Mouse (Mus musculus) liver, postnatal 0 days (tissue): ENCODE results near the gene Fam126a. TPM values are rescaled to one million over a fixed set of nuclear protein-coding genes. Genes with fewer than 3 reads are reported as not detected.

Experiments used
- ATAC-seq: fragments of 200-750 bp; cut with Nextera tagmentation; 2 replicates; pipeline ENCODE4 v1.8.0; 2017; ENCODE audit warnings: mild to moderate bottlenecking, moderate library complexity
- DNase-seq: peaks from one replicate; pipeline ENCODE4 v3.0.0-alpha.2; 2016
- H3K27ac ChIP-seq: fragments of 300-500 bp; sonication (generic); 2 replicates; pipeline ENCODE4 v1.5.1; 2014; ENCODE audit warnings: antibody characterized with exemption, moderate library complexity, mild to moderate bottlenecking, low read depth
- H3K27me3 ChIP-seq: fragments of 300-500 bp; sonication (generic); 2 replicates; pipeline ENCODE4 v1.6.1; 2014; ENCODE audit warnings: low read length, control low read depth, mixed read lengths; ENCODE audit not compliant: insufficient read depth
- H3K36me3 ChIP-seq: fragments of 300-500 bp; sonication (generic); replicated peaks from 2 replicates; pipeline ENCODE4 v1.6.1; 2014; ENCODE audit warnings: mild to moderate bottlenecking, control low read depth, low read length, moderate library complexity, mixed read lengths; ENCODE audit not compliant: insufficient read depth
- H3K4me1 ChIP-seq: fragments of 300-500 bp; sonication (generic); 2 replicates; pipeline ENCODE4 v1.6.1; 2014; ENCODE audit warnings: antibody characterized with exemption, mild to moderate bottlenecking, control low read depth; ENCODE audit not compliant: insufficient read depth
- H3K4me2 ChIP-seq: fragments of 300-500 bp; sonication (generic); 2 replicates; pipeline ENCODE4 v1.6.1; 2014; ENCODE audit warnings: low read depth, mild to moderate bottlenecking, low read length, moderate library complexity, mixed read lengths
- H3K4me3 ChIP-seq: fragments of 300-500 bp; sonication (generic); 2 replicates; pipeline ENCODE4 v1.5.1; 2014; ENCODE audit warnings: low read depth, low read length
- H3K9ac ChIP-seq: fragments of 300-500 bp; sonication (generic); replicated peaks from 2 replicates; pipeline ENCODE4 v1.6.1; 2014; ENCODE audit warnings: mild to moderate bottlenecking, moderate library complexity
- H3K9me3 ChIP-seq: fragments of 300-500 bp; sonication (generic); 2 replicates; pipeline ENCODE4 v1.6.1; 2016; ENCODE audit warnings: mild to moderate bottlenecking, control low read depth, low read length, mixed read lengths
- CTCF ChIP-seq: sonication (generic); IDR thresholded peaks from 2 replicates; pipeline ENCODE4 v1.5.1; 2016; ENCODE audit warnings: antibody characterized with exemption, low read depth
- EP300 ChIP-seq: IDR thresholded peaks from 2 replicates; pipeline ENCODE4 v1.6.1; 2016; ENCODE audit warnings: antibody characterized with exemption, low read depth, mild to moderate bottlenecking
- WGBS: fragments of 180-500 bp; shearing (Covaris S2); extraction: QIAGEN DNeasy Blood & Tissue Kit; methylation state at CpG from one replicate; pipeline ENCODE4 v1.1.7; 2014; ENCODE audit not compliant: insufficient replicate concordance; 5-methylcytosine and 5-hydroxymethylcytosine counted together
- polyA plus RNA-seq: library from polyadenylated mRNA; unstranded; fragments of >200 nt; fragmentation: Nextera tagmentation; extraction: Ambion mirVana; gene quantifications from 2 replicates; pipeline ENCODE4 v1.2.1, GENCODE M21; 2015

Gene Fam126a
- polyA plus RNA-seq, 1 experiment from 2014 or later: 33.4 TPM

DNA sequence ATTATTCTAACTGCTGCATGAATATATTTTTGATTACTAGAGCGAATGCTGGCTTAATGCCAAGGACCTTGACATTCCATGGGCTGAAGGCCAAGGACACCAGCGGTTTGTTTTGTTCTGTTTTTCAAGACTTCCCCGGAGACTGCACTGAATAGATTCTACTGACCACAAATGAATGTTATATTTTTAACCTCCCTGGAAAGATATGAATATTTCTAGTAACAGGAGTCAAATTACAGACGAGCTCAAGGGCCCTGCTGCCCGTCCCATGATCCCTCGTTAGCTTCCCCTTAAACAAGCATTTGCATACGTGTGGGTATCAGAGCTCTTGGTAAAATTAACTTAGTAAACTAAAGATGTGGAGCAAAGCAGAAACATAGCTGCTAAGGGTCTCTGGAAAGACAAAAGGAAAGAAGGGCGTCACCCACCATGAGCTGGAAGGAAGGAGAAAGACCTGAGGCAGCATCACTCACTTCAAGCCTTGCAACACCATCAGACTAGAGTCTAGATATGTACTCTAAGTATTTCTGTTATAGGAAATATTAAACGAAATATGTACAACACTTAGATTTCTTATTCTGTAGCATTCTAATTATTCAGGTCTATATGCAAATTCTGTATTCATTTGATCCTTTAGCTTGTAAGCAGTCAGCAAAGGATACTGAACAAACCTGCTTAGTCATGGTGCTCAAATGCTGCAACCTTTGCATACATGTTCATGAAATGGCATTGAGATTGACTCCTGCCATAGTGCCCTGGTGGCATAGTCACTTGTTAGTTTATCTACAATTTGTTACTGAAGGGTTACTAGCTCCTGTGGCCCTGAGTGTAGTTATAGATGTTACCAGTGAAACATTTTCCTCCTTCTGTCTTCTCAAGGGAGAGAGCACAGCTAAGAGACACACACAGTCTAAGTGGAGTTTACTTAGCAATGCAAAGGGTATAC lies 23.0 kb upstream of the Fam126a start:
- Histone ChIP-seq H3K36me3 (no peaks in the 10 kb centered on the region), H3K4me1 (0 out of 2 replicates have a peak, but pooled peaks cover 7% of the 10 kb centered on the region), H3K9me3 (no peaks in the 10 kb centered on the region), H3K27ac (no peak overlapping the region), H3K9ac (no peak overlapping the region), H3K27me3 (no peaks in the 10 kb centered on the region), H3K4me2 (no peak overlapping the region), H3K4me3 (no peak overlapping the region)
- DNase-seq (peak; percentile 27), ATAC-seq (peak; percentile 47)
- no peak for TF ChIP-seq CTCF
- peak; percentile 54 for TF ChIP-seq EP300
- 54% methylated on average over 9 of the region's 9 CpGs for whole genome bisulfite sequencing

DNA sequence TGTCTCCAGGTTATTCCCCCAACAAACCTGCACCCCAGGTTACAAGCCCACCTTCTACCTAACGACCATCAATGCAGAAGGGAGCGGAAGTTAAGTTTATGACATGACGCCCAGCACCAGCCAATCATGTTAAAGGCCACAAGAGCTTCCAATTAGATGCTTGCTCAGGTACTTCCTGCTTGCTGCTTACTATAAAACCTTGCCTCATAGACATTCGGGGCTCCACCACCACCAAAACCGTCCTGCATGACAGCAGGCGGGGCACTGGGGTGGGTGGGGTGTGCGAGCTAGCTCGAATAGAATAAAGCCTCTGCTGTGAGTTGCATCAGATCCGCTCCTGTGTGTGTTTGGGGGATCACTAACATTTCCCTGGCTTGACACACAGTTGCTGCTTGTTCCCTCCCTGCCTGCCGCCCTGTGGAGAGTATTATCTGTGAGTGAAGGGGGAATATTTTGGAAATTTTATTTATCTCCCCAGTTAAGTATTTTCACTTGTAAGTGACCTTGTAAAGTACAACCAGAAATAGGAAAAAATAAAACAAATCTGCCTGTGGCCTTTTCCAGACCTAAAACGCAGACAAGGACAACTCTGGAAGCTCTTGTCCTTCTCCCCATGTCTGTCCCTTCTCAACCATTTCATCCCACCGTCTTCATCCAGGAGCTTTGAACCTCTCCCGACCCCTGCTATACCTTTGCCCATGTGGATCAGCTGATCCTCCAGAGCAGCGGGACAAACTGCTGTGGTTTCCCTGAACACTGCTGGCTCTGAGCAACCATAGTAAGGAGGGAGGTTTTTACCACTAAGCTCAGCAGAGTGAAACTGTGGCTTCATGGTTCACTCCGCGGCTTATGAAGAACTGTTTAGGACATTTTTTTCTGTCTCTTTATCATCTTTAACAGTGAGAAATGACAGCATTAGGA lies 21.5 kb upstream of the Fam126a start:
- Histone ChIP-seq H3K27ac (peak overlapping the region; percentile 36; the same call in 1 of the 2 replicates), H3K9me3 (no peaks in the 10 kb centered on the region), H3K4me2 (no peak overlapping the region), H3K36me3 (no peaks in the 10 kb centered on the region), H3K4me1 (peaks cover 12% of the 10 kb centered on the region; the same call in 1 of the 2 replicates), H3K27me3 (no peaks in the 10 kb centered on the region), H3K4me3 (no peak overlapping the region), H3K9ac (no peak overlapping the region)
- 59% methylated on average over 16 of the region's 16 CpGs for WGBS
- ATAC-seq: no peak
- no peak for DNase-seq
- TF ChIP-seq CTCF (no peak), EP300 (no peak)

- no peak overlapping the region for H3K4me2 ChIP-seq
- H3K4me3 ChIP-seq: no peak overlapping the region
- no peaks in the 10 kb centered on the region for H3K9me3 ChIP-seq
- H3K9ac ChIP-seq: no peak overlapping the region
- peaks cover 20% of the 10 kb centered on the region for H3K4me1 ChIP-seq
- DNase-seq: no peak
- no peak overlapping the region for H3K27ac ChIP-seq
- no peaks in the 10 kb centered on the region for H3K36me3 ChIP-seq
- 66% methylated on average over 1 of the region's 1 CpGs for WGBS
- ATAC-seq: no peak
- TF ChIP-seq CTCF (no peak), EP300 (no peak)
- H3K27me3 ChIP-seq: no peaks in the 10 kb centered on the region
Observed at GRCm38 (mm10) chr5:24047821-24048220, 17.3 kb upstream of the Fam126a start.

- H3K4me2 ChIP-seq: no peak overlapping the region
- no peaks in the 10 kb centered on the region for H3K27me3 ChIP-seq
- no peaks in the 10 kb centered on the region for H3K9me3 ChIP-seq
- peak overlapping the region; percentile 5; the same call in 1 of the 2 replicates for H3K27ac ChIP-seq
- H3K4me3 ChIP-seq: no peak overlapping the region
- WGBS: 58% methylated on average over 7 of the region's 7 CpGs
- no peak overlapping the region for H3K9ac ChIP-seq
- DNase-seq: no peak
- H3K4me1 ChIP-seq: peaks cover 21% of the 10 kb centered on the region
- no peaks in the 10 kb centered on the region for H3K36me3 ChIP-seq
- peak; percentile 26; the same call in 1 of the 2 replicates for ATAC-seq
- TF ChIP-seq CTCF: no peak
- no peak for TF ChIP-seq EP300
Observed at GRCm38 (mm10) chr5:24047001-24047400, 16.5 kb upstream of the Fam126a start.

- Histone ChIP-seq H3K36me3 (no peaks in the 10 kb centered on the region), H3K4me3 (no peak overlapping the region), H3K4me2 (no peak overlapping the region), H3K4me1 (peaks cover 21% of the 10 kb centered on the region), H3K9me3 (no peaks in the 10 kb centered on the region), H3K27ac (no peak overlapping the region), H3K27me3 (no peaks in the 10 kb centered on the region), H3K9ac (no peak overlapping the region)
- WGBS: 55% methylated on average over 4 of the region's 4 CpGs
- ATAC-seq (no peak), DNase-seq (no peak)
- TF ChIP-seq EP300: no peak
Observed at GRCm38 (mm10) chr5:24045998-24046631, 15.6 kb upstream of the Fam126a start.
